Mouse (Mus musculus) ES-E14 (cell line): Measurements from ENCODE around the gene Txn2. TPM values are rescaled to one million over a fixed set of nuclear protein-coding genes. Genes with fewer than 3 reads are reported as not detected.

Source experiments
- DNase-seq: peaks from one replicate; pipeline ENCODE4 v3.0.0-alpha.2; 2013; ENCODE audit warnings: low read depth, low spot score
- H3K27ac ChIP-seq: 2 replicates; pipeline ENCODE4 v1.5.1; 2012; ENCODE audit warnings: low read depth, mild to moderate bottlenecking, low read length, moderate library complexity, mixed read lengths; ENCODE audit not compliant: poor library complexity, insufficient read depth, severe bottlenecking
- H3K36me3 ChIP-seq: 2 replicates; pipeline ENCODE4 v1.6.1; 2012; ENCODE audit warnings: mild to moderate bottlenecking, low read length, moderate library complexity, mixed read lengths; ENCODE audit not compliant: control insufficient read depth, poor library complexity, insufficient read depth, severe bottlenecking
- H3K4me1 ChIP-seq, 2 experiments: fragments of 150-350 bp in 1 of 2; sonication (generic) in 1 of 2; 2 replicates each; pipeline ENCODE4 v1.6.1; 2012; ENCODE audit warnings: low read length in 2 of 2, mild to moderate bottlenecking in 1 of 2, mixed read lengths in 1 of 2; ENCODE audit not compliant: control insufficient read depth in 2 of 2, insufficient read depth in 2 of 2, poor library complexity in 1 of 2
- H3K4me3 ChIP-seq, 2 experiments: fragments of 150-350 bp in 1 of 2; sonication (generic) in 1 of 2; 2 replicates each; pipeline ENCODE4 v1.5.1; 2012; ENCODE audit warnings: low read length in 2 of 2, low read depth in 1 of 2, mild to moderate bottlenecking in 1 of 2, mixed read lengths in 1 of 2; ENCODE audit not compliant: insufficient read depth in 1 of 2, poor library complexity in 1 of 2, severe bottlenecking in 1 of 2
- H3K9ac ChIP-seq: 2 replicates; pipeline ENCODE4 v1.6.1; 2012; ENCODE audit warnings: low read depth, mild to moderate bottlenecking, low read length, mixed read lengths; ENCODE audit not compliant: poor library complexity, insufficient read depth, severe bottlenecking
- H3K9me3 ChIP-seq: fragments of 150-350 bp; sonication (generic); 2 replicates; pipeline ENCODE4 v1.6.1; 2012; ENCODE audit warnings: low read depth, mild to moderate bottlenecking, low read length; ENCODE audit not compliant: control insufficient read depth, insufficient read depth
- CHD2 ChIP-seq: IDR thresholded peaks from 2 replicates; pipeline ENCODE4 v1.6.1; 2014; ENCODE audit warnings: mild to moderate bottlenecking, low read depth, low read length, inconsistent platforms
- HCFC1 ChIP-seq: IDR thresholded peaks from 2 replicates; pipeline ENCODE4 v1.6.1; 2012; ENCODE audit warnings: low read length, inconsistent platforms, borderline replicate concordance; ENCODE audit not compliant: insufficient read depth
- MAFK ChIP-seq: IDR thresholded peaks from 2 replicates; pipeline ENCODE4 v1.6.1; 2014; ENCODE audit warnings: mild to moderate bottlenecking, low read depth, low read length, inconsistent platforms; ENCODE audit not compliant: insufficient read depth
- ZC3H11A ChIP-seq: IDR thresholded peaks from 2 replicates; pipeline ENCODE4 v1.6.1; 2012; ENCODE audit warnings: low read depth, mild to moderate bottlenecking, inconsistent platforms, low read length, borderline replicate concordance
- ZNF384 ChIP-seq: IDR thresholded peaks from 2 replicates; pipeline ENCODE4 v1.6.1; 2012; ENCODE audit warnings: low read depth, low read length, inconsistent platforms
- in situ Hi-C, 2 experiments: fragments of 600-800 bp; cut with MboI; formaldehyde crosslinking; loops; one replicate each; pipeline ENCODE4 v1.15.1; 2025; ENCODE audit warnings: low sequenced_read_pairs in 2 of 2, inconsistent platforms in 1 of 2; ENCODE audit not compliant: unreplicated experiment in 2 of 2
- total RNA-seq: library from RNA; depleted of rRNA; stranded (reverse); fragments of 300-350 nt; gene quantifications from 2 replicates; pipeline ENCODE4 v1.2.3, GENCODE M21; 2012

Gene Txn2
- total RNA-seq, 1 experiment: 91.1 TPM

GRCm38 (mm10) chr15:77954362-77954761 is 25.6 kb upstream of the Txn2 start:
- no peak overlapping the region for H3K4me3 ChIP-seq
- no peak for TF ChIP-seq ZC3H11A
- no peak for TF ChIP-seq HCFC1
- TF ChIP-seq ZNF384: no peak
- TF ChIP-seq MAFK: no peak
- TF ChIP-seq CHD2: no peak
- no peak overlapping the region for H3K27ac ChIP-seq
- no peaks in the 10 kb centered on the region for H3K9me3 ChIP-seq
- peaks cover 0 to 10% of the 10 kb centered on the region in 2 experiments; a peak in 2 of 4 replicates for H3K4me1 ChIP-seq
- in situ Hi-C loops: no loop called here
- H3K9ac ChIP-seq: no peak overlapping the region
- H3K36me3 ChIP-seq: peaks cover 20% of the 10 kb centered on the region
- no peak for DNase-seq

- H3K9ac ChIP-seq: no peak overlapping the region
- in situ Hi-C loops: no loop called here
- peaks cover 15% of the 10 kb centered on the region; the same call in 1 of the 2 replicates for H3K36me3 ChIP-seq
- TF ChIP-seq CHD2 (no peak), ZC3H11A (no peak), MAFK (no peak), ZNF384 (no peak), HCFC1 (no peak)
- H3K4me1 ChIP-seq: peaks cover 0 to 10% of the 10 kb centered on the region in 2 experiments; a peak in 2 of 4 replicates
- no peak for DNase-seq
- H3K9me3 ChIP-seq: no peaks in the 10 kb centered on the region
- H3K4me3 ChIP-seq: no peak overlapping the region
- H3K27ac ChIP-seq: no peak overlapping the region
Measured at GRCm38 (mm10) chr15:77952921-77953320, 24.1 kb upstream of the Txn2 start.

GRCm38 (mm10) chr15:77949061-77949460 is 20.3 kb upstream of the Txn2 start:
- in situ Hi-C loops: no loop called here
- no peak for TF ChIP-seq CHD2
- no peak for TF ChIP-seq MAFK
- TF ChIP-seq ZC3H11A: no peak
- TF ChIP-seq ZNF384: no peak
- TF ChIP-seq HCFC1: no peak
- Histone ChIP-seq H3K9me3 (no peaks in the 10 kb centered on the region), H3K4me3 (no peak overlapping the region), H3K27ac (no peak overlapping the region), H3K4me1 (no peaks in the 10 kb centered on the region), H3K36me3 (peaks cover 26% of the 10 kb centered on the region), H3K9ac (no peak overlapping the region)
- DNase-seq: no peak

GRCm38 (mm10) chr15:77945711-77946110 is 16.9 kb upstream of the Txn2 start:
- Histone ChIP-seq H3K36me3 (peaks cover 24% of the 10 kb centered on the region), H3K27ac (no peak overlapping the region), H3K4me1 (no peaks in the 10 kb centered on the region), H3K9ac (no peak overlapping the region), H3K4me3 (no peak overlapping the region), H3K9me3 (no peaks in the 10 kb centered on the region)
- no peak for DNase-seq
- TF ChIP-seq CHD2 (no peak), MAFK (no peak), ZNF384 (no peak), ZC3H11A (no peak), HCFC1 (no peak)
- in situ Hi-C loops: no loop called here

- H3K27ac ChIP-seq: no peak overlapping the region
- no peaks in the 10 kb centered on the region for H3K4me1 ChIP-seq
- no peaks in the 10 kb centered on the region for H3K9me3 ChIP-seq
- H3K36me3 ChIP-seq: peaks cover 9% of the 10 kb centered on the region; the same call in 1 of the 2 replicates
- DNase-seq: no peak
- in situ Hi-C loops: no loop called here
- TF ChIP-seq HCFC1 (no peak), ZNF384 (no peak), MAFK (no peak), CHD2 (no peak), ZC3H11A (no peak)
- H3K4me3 ChIP-seq: no peak overlapping the region
- H3K9ac ChIP-seq: no peak overlapping the region
Measured at GRCm38 (mm10) chr15:77941563-77941962, 12.8 kb upstream of the Txn2 start.
